8 mouse cellular contexts compared by ENCODE assay signal in genomic region chr13:74208317-74208985, GRCm38 (mm10). TPM values are rescaled to one million over a fixed set of nuclear protein-coding genes. Genes with fewer than 3 reads are reported as not detected.
DNase-seq lines count a peak whose midpoint lies in the region; ATAC-seq lines count a peak whose summit lies in the region.

Exoc3 (minus strand) TSS chr13:74208732.

- H3K4me3 ChIP-seq in intestine, embryonic 14.5 days (ENCODE audit: low read depth, low read length), result peak within 1 kb of the TSS; percentile 89

- WGBS in intestine, embryonic 14.5 days, result under 1% methylated on average over 39 of the region's 39 CpGs

- H3K36me3 ChIP-seq in intestine, embryonic 14.5 days (ENCODE audit: control insufficient read depth, insufficient read depth, low read length), result peaks cover 21% of the 10 kb centered on the region

- H3K27me3 ChIP-seq in intestine, embryonic 14.5 days (replicated peaks; ENCODE audit: control insufficient read depth, insufficient read depth, low read length), result no peaks in the 10 kb centered on the region

- no peaks in the 10 kb centered on the region for H3K9me3 ChIP-seq in intestine, embryonic 14.5 days (ENCODE audit: control insufficient read depth, low read length)

- ATAC-seq in intestine, embryonic 14.5 days (replicated peaks; ENCODE audit: low FRiP score, low TSS enrichment, low read depth), result peak; percentile 98

- peak within 1 kb of the TSS; percentile 77 for H3K9ac ChIP-seq in intestine, embryonic 14.5 days (ENCODE audit: low read length)

- H3K27ac ChIP-seq in intestine, embryonic 14.5 days (ENCODE audit: low read depth), result peak within 1 kb of the TSS; percentile 88

- intact Hi-C loops in left cerebral cortex, postnatal 14 days (cut with DNase I), result no loop called here

- peak within 1 kb of the TSS; percentile 58 for H3K4me2 ChIP-seq in intestine, embryonic 14.5 days (ENCODE audit: low read length)

- H3K4me1 ChIP-seq in intestine, embryonic 14.5 days (replicated peaks; ENCODE audit: control insufficient read depth, insufficient read depth, low read length), result peaks cover 10% of the 10 kb centered on the region

- peak; percentile 88 to 89 for DNase-seq in adrenal gland, adult 18-20 months (ENCODE audit: low spot score in 2 of 2)
- peak; percentile 93 for DNase-seq in embryo, embryonic 11 days
- peak; percentile 88 for DNase-seq in gastrocnemius, postnatal 25 days
- DNase-seq in intestine, embryonic 14.5 days (ENCODE audit: low spot score), result peak; percentile 91
- DNase-seq in left cerebral cortex, postnatal 14 days (ENCODE audit: low spot score in 2 of 2), result peak; percentile 89 to 90
- peak; percentile 91 for DNase-seq in mesoderm, embryonic 11.5 days (ENCODE audit: low read depth, low spot score)
- DNase-seq in right cerebral cortex, postnatal 36 days (ENCODE audit: low spot score in 2 of 2), result peak; percentile 86 to 87
- peak; percentile 87 for DNase-seq in yolk sac, embryonic 10.5 days (ENCODE audit: low spot score)

RNA-seq across cellular contexts. Expression of gene Exoc3, which starts in this region (rescaled TPM):
- total RNA-seq in adrenal gland, adult 18-20 months (2021), result 10 to 100 TPM; 61.8 to 70.6 TPM
- 10 to 100 TPM; 29.7 to 33.5 TPM for total RNA-seq in gastrocnemius, postnatal 25 days (2021)
- polyA plus RNA-seq in intestine, embryonic 14.5 days (2014; fragmentation: Nextera tagmentation; extraction: Ambion mirVana), result 75.7 and 76.8 TPM in 2 replicates
- 10 to 100 TPM; 67.6 to 71.4 TPM for total RNA-seq in left cerebral cortex, postnatal 14 days (2021)

Comparison
In these comparisons a context has a peak if more than half of its experiments do, and no peak if none do; other contexts are left out.
1. Peak in every context shown above with its lines: DNase-seq, ATAC-seq, H3K4me3 ChIP-seq and H3K27ac ChIP-seq.